Mouse (Mus musculus) kidney, postnatal 25 days (tissue): ENCODE data around the gene Dpm2.

Experiments
- DNase-seq, 2 experiments: peaks; one replicate each; pipeline ENCODE4 v3.0.0; 2021; ENCODE audit warnings: mixed read lengths in 2 of 2

Dpm2 gene

GRCm38 (mm10) chr2:32547380-32547779 is 23.3 kb upstream of the Dpm2 start:
- no peak for DNase-seq

GRCm38 (mm10) chr2:32547964-32548739 is 22.5 kb upstream of the Dpm2 start:
- peak; percentile 80 to 81 for DNase-seq

- no peak for DNase-seq
Observed at GRCm38 (mm10) chr2:32549171-32549570, 21.5 kb upstream of the Dpm2 start.

GRCm38 (mm10) chr2:32549764-32550163 is 20.9 kb upstream of the Dpm2 start:
- DNase-seq: peak in 1 of 2 experiments; percentile 65

GRCm38 (mm10) chr2:32551236-32551635 is 19.4 kb upstream of the Dpm2 start:
- DNase-seq: no peak

GRCm38 (mm10) chr2:32553592-32554148 is 17.0 kb upstream of the Dpm2 start:
- no peak for DNase-seq

GRCm38 (mm10) chr2:32555484-32555883 is 15.2 kb upstream of the Dpm2 start:
- DNase-seq: peak in 1 of 2 experiments; percentile 42

- no peak for DNase-seq
Observed at GRCm38 (mm10) chr2:32556019-32556418, 14.6 kb upstream of the Dpm2 start.

- DNase-seq: no peak
Observed at GRCm38 (mm10) chr2:32559570-32559969, 11.1 kb upstream of the Dpm2 start.

- peak; percentile 71 to 80 for DNase-seq
Observed at GRCm38 (mm10) chr2:32566536-32567063, 4.1 kb upstream of the Dpm2 start.

- DNase-seq: peak; percentile 46 to 75
Observed at GRCm38 (mm10) chr2:32568149-32568548, 2.5 kb upstream of the Dpm2 start.

GRCm38 (mm10) chr2:32568941-32569340 is 1.7 kb upstream of the Dpm2 start:
- no peak for DNase-seq

- DNase-seq: no peak
Observed at GRCm38 (mm10) chr2:32572196-32572595, 1.5 kb downstream of the Dpm2 start.

- DNase-seq: no peak
Observed at GRCm38 (mm10) chr2:32574497-32574896, 3.8 kb downstream of the Dpm2 start, which contains the start of gene Pip5kl1. Pip5kl1 (plus strand) TSS chr2:32574797.

GRCm38 (mm10) chr2:32574901-32575585 is 4.4 kb downstream of the Dpm2 start:
- DNase-seq: peak in 1 of 2 experiments; percentile 62

GRCm38 (mm10) chr2:32575586-32576160 is 5.0 kb downstream of the Dpm2 start, which contains the start of gene 9430097D07Rik:
9430097D07Rik (minus strand) TSS chr2:32575684.
- DNase-seq: no peak

- DNase-seq: no peak
Observed at GRCm38 (mm10) chr2:32576532-32576931, 5.9 kb downstream of the Dpm2 start.

GRCm38 (mm10) chr2:32578146-32579046 is 7.7 kb downstream of the Dpm2 start:
- peak; percentile 50 to 75 for DNase-seq

GRCm38 (mm10) chr2:32581450-32582095 is 10.9 kb downstream of the Dpm2 start:
- DNase-seq: peak in 1 of 2 experiments; percentile 48

- DNase-seq: peak; percentile 79 to 85
Observed at GRCm38 (mm10) chr2:32582830-32583799, 12.5 kb downstream of the Dpm2 start.
